Mouse (Mus musculus): ENCODE data around the gene Ccsap. TPM values are rescaled to one million over a fixed set of nuclear protein-coding genes. Genes with fewer than 3 reads are reported as not detected.

Ccsap gene
- polyA plus RNA-seq, 1 experiment from 2014 or later = 5.4 TPM

DNA sequence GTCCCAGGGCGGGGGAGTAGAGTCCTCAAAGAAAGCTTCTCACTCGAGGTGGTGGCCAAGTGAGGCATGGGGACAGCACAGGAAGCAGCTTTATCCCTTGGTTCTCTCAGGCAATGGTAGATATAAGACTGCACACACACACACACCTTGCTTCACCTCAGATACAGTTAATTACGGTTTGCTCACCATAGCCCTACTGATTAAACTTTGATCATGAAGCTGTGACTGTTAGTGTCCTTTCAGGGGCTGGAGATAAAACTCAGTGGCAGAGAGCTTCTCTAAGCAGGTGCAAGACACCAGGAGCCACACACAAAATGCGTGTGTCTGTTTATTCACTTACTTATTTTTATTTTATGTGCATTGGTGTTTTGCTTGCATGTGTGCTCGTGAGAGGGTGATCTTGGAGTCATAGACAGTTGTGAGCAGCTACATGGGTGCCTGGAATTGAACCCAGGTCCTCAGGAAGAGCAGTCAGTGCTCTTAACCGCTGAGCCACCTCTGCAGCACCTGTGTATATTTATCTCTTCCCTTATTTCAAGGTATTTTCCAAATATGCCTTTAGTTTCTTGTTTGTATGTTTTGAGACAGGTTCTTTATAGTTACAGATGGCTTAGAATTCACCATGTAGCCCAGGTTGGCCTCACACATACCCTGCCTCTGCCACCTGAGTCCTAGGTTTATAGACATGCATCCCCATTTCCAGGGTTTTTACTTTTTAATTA lies 52.0 kb downstream of the Ccsap start:
- Histone ChIP-seq H3K9ac (replicated peaks; ENCODE audit: low read depth, low read length) (no peak overlapping the region), H3K36me3 (ENCODE audit: control insufficient read depth, insufficient read depth, low read length) (no peaks in the 10 kb centered on the region), H3K4me1 (ENCODE audit: control insufficient read depth, insufficient read depth, low read length) (peaks cover 19% of the 10 kb centered on the region), H3K4me2 (ENCODE audit: low read depth, low read length) (peak overlapping the region; percentile 78; the same call in 1 of the 2 replicates), H3K4me3 (ENCODE audit: low read depth, low read length) (no peak overlapping the region), H3K27ac (ENCODE audit: low read depth, low read length) (no peak overlapping the region), H3K9me3 (ENCODE audit: control insufficient read depth, low read length) (no peaks in the 10 kb centered on the region), H3K27me3 (ENCODE audit: control insufficient read depth, insufficient read depth, low read length) (no peaks in the 10 kb centered on the region)
- no peak for ATAC-seq (ENCODE audit: low read depth)
- 75% methylated on average over 6 of the region's 6 CpGs for WGBS

DNA sequence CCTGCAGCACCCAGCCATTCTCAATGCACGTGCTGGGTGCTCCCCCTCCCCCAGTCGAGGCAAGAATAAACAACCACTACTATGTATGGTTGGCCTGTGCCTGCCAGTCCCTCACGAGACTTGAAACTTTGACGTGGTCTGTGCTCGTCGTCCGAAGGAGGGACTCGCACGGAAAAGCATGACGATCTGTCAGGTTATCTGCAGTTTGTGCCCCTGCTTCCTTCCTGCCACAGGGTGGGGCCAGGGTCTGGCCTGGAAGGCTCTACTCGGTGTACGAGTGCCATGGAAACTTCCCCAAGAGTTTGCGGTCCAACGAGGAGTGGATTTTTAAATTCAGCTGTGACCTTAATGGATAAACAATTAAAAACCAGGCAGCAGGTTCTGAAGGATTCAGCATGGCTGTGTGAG lies 53.0 kb downstream of the Ccsap start:
- Histone ChIP-seq H3K36me3 (ENCODE audit: control insufficient read depth, insufficient read depth, low read length) (no peaks in the 10 kb centered on the region), H3K4me2 (ENCODE audit: low read depth, low read length) (peak overlapping the region; percentile 78), H3K27ac (ENCODE audit: low read depth, low read length) (no peak overlapping the region), H3K9ac (replicated peaks; ENCODE audit: low read depth, low read length) (peak overlapping the region; percentile 58; the same call in 1 of the 2 replicates), H3K9me3 (ENCODE audit: control insufficient read depth, low read length) (no peaks in the 10 kb centered on the region), H3K4me3 (ENCODE audit: low read depth, low read length) (peak overlapping the region; percentile 74), H3K4me1 (ENCODE audit: control insufficient read depth, insufficient read depth, low read length) (peaks cover 19% of the 10 kb centered on the region), H3K27me3 (ENCODE audit: control insufficient read depth, insufficient read depth, low read length) (no peaks in the 10 kb centered on the region)
- WGBS = 8% methylated on average over 14 of the region's 14 CpGs
- ATAC-seq (ENCODE audit: low read depth) = no peak

DNA sequence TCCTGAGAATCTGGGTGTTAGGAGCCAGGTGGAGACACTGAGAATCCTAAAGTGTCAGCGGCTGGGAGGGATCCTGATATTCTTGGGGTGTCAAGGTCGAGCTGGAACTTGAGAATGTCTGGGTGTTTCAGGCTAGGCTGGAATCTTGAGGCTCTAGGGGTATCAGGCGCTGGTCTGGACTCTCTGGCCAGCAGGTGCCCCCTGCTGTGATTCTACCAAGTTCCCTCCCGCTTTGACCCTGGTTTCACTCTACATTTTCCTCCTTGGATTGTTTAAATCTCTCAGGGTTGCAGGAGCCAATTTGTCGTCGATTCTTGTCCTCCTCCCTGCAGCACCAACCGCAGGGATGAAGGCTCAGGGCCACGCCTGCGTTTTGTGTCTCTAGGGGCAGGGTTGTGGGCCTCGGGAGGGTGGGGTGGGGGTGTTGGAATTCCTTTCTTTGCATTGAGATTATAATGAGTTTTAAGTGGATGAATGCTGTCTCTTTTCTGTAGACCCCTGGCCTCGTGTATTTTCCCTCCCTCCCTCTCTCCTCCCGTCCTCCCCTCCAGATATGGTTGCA lies 53.6 kb downstream of the Ccsap start:
- ATAC-seq (ENCODE audit: low read depth) = no peak
- Histone ChIP-seq H3K9me3 (ENCODE audit: control insufficient read depth, low read length) (no peaks in the 10 kb centered on the region), H3K27ac (ENCODE audit: low read depth, low read length) (peak overlapping the region; percentile 66), H3K36me3 (ENCODE audit: control insufficient read depth, insufficient read depth, low read length) (no peaks in the 10 kb centered on the region), H3K27me3 (ENCODE audit: control insufficient read depth, insufficient read depth, low read length) (no peaks in the 10 kb centered on the region), H3K9ac (replicated peaks; ENCODE audit: low read depth, low read length) (peak overlapping the region; percentile 58), H3K4me3 (ENCODE audit: low read depth, low read length) (peak overlapping the region; percentile 74), H3K4me1 (ENCODE audit: control insufficient read depth, insufficient read depth, low read length) (peaks cover 19% of the 10 kb centered on the region), H3K4me2 (ENCODE audit: low read depth, low read length) (peak overlapping the region; percentile 78)
- under 1% methylated on average over 12 of the region's 12 CpGs for WGBS

DNA sequence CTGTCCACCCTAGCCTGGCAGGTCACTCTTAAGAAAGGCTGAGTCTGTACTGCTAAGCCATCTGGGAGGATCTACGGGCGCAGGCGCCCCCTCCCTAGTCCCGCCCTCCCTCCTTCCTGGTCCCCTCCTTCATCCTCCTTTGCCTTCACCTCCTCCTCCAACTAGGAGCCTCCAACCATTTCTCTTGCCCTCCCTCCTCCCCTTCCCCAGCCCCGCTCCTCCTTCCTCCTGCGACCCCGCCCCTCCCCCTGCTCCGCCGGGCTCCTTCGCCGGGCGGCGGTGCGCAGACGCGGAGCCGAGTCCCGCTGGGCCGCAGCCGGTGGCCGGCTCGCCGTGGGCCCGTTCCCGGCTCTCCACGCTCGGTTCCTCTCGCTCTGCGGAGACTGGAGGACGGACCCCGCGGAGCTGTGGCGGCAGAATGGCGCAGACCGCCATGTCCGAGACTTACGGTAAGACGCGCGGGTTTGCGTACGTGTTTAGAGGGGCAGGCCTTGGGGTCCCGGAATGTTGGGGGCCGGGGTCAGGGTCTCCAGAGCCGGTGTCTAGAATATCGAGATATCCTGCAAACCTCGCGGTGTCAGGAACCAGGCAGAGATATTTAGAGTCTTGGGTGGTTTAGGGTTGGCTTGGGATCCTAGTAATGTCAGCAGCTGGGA lies 54.2 kb downstream of the Ccsap start, which contains the start of gene Rab4a:
Gene Rab4a, plus strand, starts transcription at position 268 of the 656 bp plus-strand sequence.
- Histone ChIP-seq H3K27ac (ENCODE audit: low read depth, low read length) (peak within 1 kb of the TSS; percentile 66), H3K4me1 (ENCODE audit: control insufficient read depth, insufficient read depth, low read length) (peaks cover 19% of the 10 kb centered on the region), H3K4me2 (ENCODE audit: low read depth, low read length) (peak within 1 kb of the TSS; percentile 78), H3K9ac (replicated peaks; ENCODE audit: low read depth, low read length) (peak within 1 kb of the TSS; percentile 58), H3K9me3 (ENCODE audit: control insufficient read depth, low read length) (no peaks in the 10 kb centered on the region), H3K36me3 (ENCODE audit: control insufficient read depth, insufficient read depth, low read length) (no peaks in the 10 kb centered on the region), H3K4me3 (ENCODE audit: low read depth, low read length) (peak within 1 kb of the TSS; percentile 74), H3K27me3 (ENCODE audit: control insufficient read depth, insufficient read depth, low read length) (no peaks in the 10 kb centered on the region)
- ATAC-seq (ENCODE audit: low read depth) = peak; percentile 88
- WGBS = under 1% methylated on average over 45 of the region's 48 CpGs

DNA sequence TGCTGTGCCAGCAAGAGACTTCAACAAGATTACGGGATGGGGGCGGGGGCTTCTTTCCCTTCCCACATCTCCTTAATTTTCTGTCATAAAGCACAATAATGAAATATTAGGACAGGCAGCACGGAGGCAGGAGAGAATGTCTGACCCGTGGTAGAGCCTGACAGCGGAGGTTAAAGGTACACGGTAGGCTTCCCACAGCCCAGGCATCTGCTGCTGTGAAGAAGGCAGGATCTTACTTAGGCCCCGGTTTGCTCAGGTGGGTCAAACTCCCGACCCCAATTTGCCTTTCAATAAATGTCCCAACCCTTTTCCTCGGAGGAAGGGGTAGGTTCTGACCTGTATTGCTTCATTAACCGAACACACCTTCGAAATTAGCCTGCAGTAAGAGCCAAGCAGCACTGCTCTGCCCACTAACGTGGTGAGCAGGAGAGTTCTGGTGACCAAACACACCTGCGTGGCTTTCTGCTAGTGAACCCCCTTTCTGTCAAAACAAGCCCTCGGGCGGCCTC lies 54.7 kb downstream of the Ccsap start:
- Histone ChIP-seq H3K27ac (ENCODE audit: low read depth, low read length) (peak overlapping the region; percentile 66), H3K36me3 (ENCODE audit: control insufficient read depth, insufficient read depth, low read length) (no peaks in the 10 kb centered on the region), H3K9ac (replicated peaks; ENCODE audit: low read depth, low read length) (peak overlapping the region; percentile 58), H3K4me1 (ENCODE audit: control insufficient read depth, insufficient read depth, low read length) (peaks cover 19% of the 10 kb centered on the region), H3K4me3 (ENCODE audit: low read depth, low read length) (peak overlapping the region; percentile 74), H3K4me2 (ENCODE audit: low read depth, low read length) (peak overlapping the region; percentile 78), H3K27me3 (ENCODE audit: control insufficient read depth, insufficient read depth, low read length) (no peaks in the 10 kb centered on the region), H3K9me3 (ENCODE audit: control insufficient read depth, low read length) (no peaks in the 10 kb centered on the region)
- peak; percentile 16 for ATAC-seq (ENCODE audit: low read depth)
- WGBS = 13% methylated on average over 15 of the region's 15 CpGs

DNA sequence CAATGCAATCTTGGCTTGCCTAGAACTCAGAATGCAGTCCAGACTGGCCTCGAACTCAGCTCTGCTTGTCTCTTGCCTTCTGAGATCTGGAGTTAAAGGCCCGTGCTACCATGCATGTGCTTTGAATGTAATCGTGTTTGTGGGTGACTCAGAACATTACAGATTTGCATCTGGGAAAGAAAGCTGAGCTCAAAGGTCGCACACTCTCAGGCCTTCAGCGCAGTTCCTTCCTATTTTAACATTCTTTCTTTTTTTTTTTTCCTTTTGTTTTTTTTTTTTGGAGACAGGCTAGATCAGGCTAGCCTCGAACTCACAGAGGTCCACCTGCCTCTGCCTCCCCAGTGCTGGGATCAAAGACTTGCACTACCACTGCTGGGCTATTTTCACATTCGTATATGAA lies 55.4 kb downstream of the Ccsap start:
- WGBS = 86% methylated on average over 7 of the region's 7 CpGs

DNA sequence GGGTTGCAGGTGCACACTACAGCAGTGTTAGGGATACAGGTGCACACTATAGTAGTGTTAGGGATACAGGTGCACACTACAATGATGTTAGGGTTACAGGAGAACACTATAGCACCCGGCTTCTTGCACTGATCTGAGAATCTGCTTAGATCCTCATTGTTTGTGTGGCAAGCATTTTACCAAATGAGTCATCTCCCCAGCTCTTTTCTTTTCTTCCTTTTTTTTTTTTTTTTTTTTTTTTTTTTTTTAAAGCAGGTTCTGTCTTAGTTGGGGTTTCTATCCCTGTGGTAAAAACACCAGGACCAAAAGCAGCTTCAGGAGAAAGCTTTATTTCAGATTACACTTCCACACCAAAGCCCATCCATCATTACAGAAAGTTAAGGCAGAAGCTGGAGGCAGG lies 56.4 kb downstream of the Ccsap start:
- H3K27me3 ChIP-seq (ENCODE audit: control insufficient read depth, insufficient read depth, low read length) = no peaks in the 10 kb centered on the region
- H3K9ac ChIP-seq (replicated peaks; ENCODE audit: low read depth, low read length) = no peak overlapping the region
- no peak overlapping the region for H3K4me3 ChIP-seq (ENCODE audit: low read depth, low read length)
- peaks cover 19% of the 10 kb centered on the region for H3K4me1 ChIP-seq (ENCODE audit: control insufficient read depth, insufficient read depth, low read length)
- no peaks in the 10 kb centered on the region for H3K9me3 ChIP-seq (ENCODE audit: control insufficient read depth, low read length)
- H3K27ac ChIP-seq (ENCODE audit: low read depth, low read length) = no peak overlapping the region
- ATAC-seq (ENCODE audit: low read depth) = no peak
- no peaks in the 10 kb centered on the region for H3K36me3 ChIP-seq (ENCODE audit: control insufficient read depth, insufficient read depth, low read length)
- no peak overlapping the region for H3K4me2 ChIP-seq (ENCODE audit: low read depth, low read length)
- 86% methylated on average over 1 of the region's 1 CpGs for WGBS

More for the DNA sequence above, 55.4 kb downstream of the Ccsap start:
- Histone ChIP-seq H3K27ac (ENCODE audit: low read depth, low read length) (no peak overlapping the region), H3K27me3 (ENCODE audit: control insufficient read depth, insufficient read depth, low read length) (no peaks in the 10 kb centered on the region), H3K4me2 (ENCODE audit: low read depth, low read length) (no peak overlapping the region), H3K4me3 (ENCODE audit: low read depth, low read length) (no peak overlapping the region), H3K4me1 (ENCODE audit: control insufficient read depth, insufficient read depth, low read length) (peaks cover 19% of the 10 kb centered on the region), H3K36me3 (ENCODE audit: control insufficient read depth, insufficient read depth, low read length) (no peaks in the 10 kb centered on the region), H3K9me3 (ENCODE audit: control insufficient read depth, low read length) (no peaks in the 10 kb centered on the region), H3K9ac (replicated peaks; ENCODE audit: low read depth, low read length) (no peak overlapping the region)
- ATAC-seq (ENCODE audit: low read depth) = no peak

DNA sequence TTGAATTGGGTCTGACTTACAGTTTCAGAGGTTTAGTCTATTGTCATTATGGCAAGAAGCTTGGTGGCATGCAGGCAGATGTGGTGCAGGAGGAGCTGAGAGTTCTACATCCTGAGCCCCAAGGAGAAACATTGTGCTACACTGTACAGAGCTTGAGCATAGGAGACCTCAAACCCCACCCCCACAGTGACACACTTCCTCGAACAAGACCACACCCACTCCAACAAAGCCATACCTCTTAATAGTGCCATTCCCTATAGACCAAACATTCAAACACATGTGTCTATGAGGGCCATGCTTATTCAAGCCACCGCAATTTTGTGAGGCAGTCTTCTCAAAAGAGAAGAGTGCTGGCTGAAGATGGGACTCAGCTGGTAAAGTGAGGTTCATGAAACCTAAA lies 58.5 kb downstream of the Ccsap start:
- H3K27ac ChIP-seq (ENCODE audit: low read depth, low read length) = no peak overlapping the region
- H3K4me2 ChIP-seq (ENCODE audit: low read depth, low read length) = no peak overlapping the region
- 84% methylated on average over 2 of the region's 2 CpGs for WGBS
- H3K4me1 ChIP-seq (ENCODE audit: control insufficient read depth, insufficient read depth, low read length) = peaks cover 7% of the 10 kb centered on the region
- no peak for ATAC-seq (ENCODE audit: low read depth)
- H3K27me3 ChIP-seq (ENCODE audit: control insufficient read depth, insufficient read depth, low read length) = no peaks in the 10 kb centered on the region
- no peak overlapping the region for H3K9ac ChIP-seq (replicated peaks; ENCODE audit: low read depth, low read length)
- H3K9me3 ChIP-seq (ENCODE audit: control insufficient read depth, low read length) = no peaks in the 10 kb centered on the region
- no peaks in the 10 kb centered on the region for H3K36me3 ChIP-seq (ENCODE audit: control insufficient read depth, insufficient read depth, low read length)
- no peak overlapping the region for H3K4me3 ChIP-seq (ENCODE audit: low read depth, low read length)

DNA sequence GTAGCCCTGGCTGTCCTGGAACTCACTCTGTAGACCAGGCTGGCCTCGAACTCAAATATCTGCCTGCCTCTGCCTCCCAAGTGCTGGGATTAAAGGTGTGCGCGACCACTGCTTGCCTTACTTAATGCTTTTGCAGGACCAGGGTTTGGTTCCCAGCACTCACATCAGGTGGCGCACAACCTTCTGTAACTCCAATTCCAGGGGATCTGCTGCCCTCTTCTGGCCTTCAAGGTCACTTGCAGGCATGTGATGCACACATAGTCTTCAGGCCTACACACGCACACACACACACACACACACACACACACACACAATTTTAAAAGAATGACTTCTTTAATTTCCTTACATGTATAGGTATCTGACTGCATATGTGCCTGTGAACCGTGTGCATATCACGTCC lies 59.1 kb downstream of the Ccsap start:
- H3K9me3 ChIP-seq (ENCODE audit: control insufficient read depth, low read length) = no peaks in the 10 kb centered on the region
- H3K27me3 ChIP-seq (ENCODE audit: control insufficient read depth, insufficient read depth, low read length) = no peaks in the 10 kb centered on the region
- H3K4me1 ChIP-seq (ENCODE audit: control insufficient read depth, insufficient read depth, low read length) = peaks cover 5% of the 10 kb centered on the region
- H3K36me3 ChIP-seq (ENCODE audit: control insufficient read depth, insufficient read depth, low read length) = no peaks in the 10 kb centered on the region
- no peak overlapping the region for H3K27ac ChIP-seq (ENCODE audit: low read depth, low read length)
- no peak for ATAC-seq (ENCODE audit: low read depth)
- no peak overlapping the region for H3K4me2 ChIP-seq (ENCODE audit: low read depth, low read length)
- WGBS = 93% methylated on average over 6 of the region's 7 CpGs
- no peak overlapping the region for H3K4me3 ChIP-seq (ENCODE audit: low read depth, low read length)
- no peak overlapping the region for H3K9ac ChIP-seq (replicated peaks; ENCODE audit: low read depth, low read length)
